Mouse (Mus musculus) liver, embryonic 11.5 days (tissue): ENCODE data around the gene Atrn. TPM values are rescaled to one million over a fixed set of nuclear protein-coding genes. Genes with fewer than 3 reads are reported as not detected.
"Not testable (repeated sequence)": the region's sequence is repeated elsewhere in the genome, so short reads cannot be mapped to it uniquely, and the experiment has no call there.

Source experiments
- ATAC-seq: fragments of 200-750 bp; cut with Nextera tagmentation; replicated peaks from 2 replicates; pipeline ENCODE4 v1.8.0; 2017; ENCODE audit warnings: moderate number of reproducible peaks, mild to moderate bottlenecking, moderate TSS enrichment, moderate library complexity; ENCODE audit not compliant: low FRiP score
- DNase-seq: peaks from one replicate; pipeline ENCODE4 v3.0.0-alpha.2; 2017; ENCODE audit warnings: low spot score
- H3K27ac ChIP-seq: fragments of 300-500 bp; sonication (generic); 2 replicates; pipeline ENCODE4 v1.5.1; 2014; ENCODE audit warnings: mild to moderate bottlenecking, low read depth, low read length, control low read depth
- H3K27me3 ChIP-seq: fragments of 300-500 bp; sonication (generic); replicated peaks from 2 replicates; pipeline ENCODE4 v1.6.1; 2014; ENCODE audit warnings: low read length, mixed read lengths; ENCODE audit not compliant: control insufficient read depth, insufficient read depth
- H3K36me3 ChIP-seq: fragments of 300-500 bp; sonication (generic); 2 replicates; pipeline ENCODE4 v1.6.1; 2014; ENCODE audit warnings: mild to moderate bottlenecking, low read length, moderate library complexity, mixed read lengths; ENCODE audit not compliant: control insufficient read depth, insufficient read depth
- H3K4me1 ChIP-seq: fragments of 300-500 bp; sonication (generic); replicated peaks from 2 replicates; pipeline ENCODE4 v1.6.1; 2014; ENCODE audit warnings: low read length, mixed read lengths; ENCODE audit not compliant: control insufficient read depth, insufficient read depth
- H3K4me2 ChIP-seq: fragments of 300-500 bp; sonication (generic); 2 replicates; pipeline ENCODE4 v1.6.1; 2014; ENCODE audit warnings: mild to moderate bottlenecking, control low read depth, moderate library complexity
- H3K4me3 ChIP-seq: fragments of 300-500 bp; sonication (generic); 2 replicates; pipeline ENCODE4 v1.5.1; 2014; ENCODE audit warnings: low read depth, low read length, control low read depth
- H3K9ac ChIP-seq: fragments of 300-500 bp; sonication (generic); 2 replicates; pipeline ENCODE4 v1.6.1; 2014; ENCODE audit warnings: low read depth, low read length, control low read depth
- H3K9me3 ChIP-seq: fragments of 300-500 bp; sonication (generic); 2 replicates; pipeline ENCODE4 v1.6.1; 2016; ENCODE audit warnings: low read length, inconsistent platforms, mixed read lengths; ENCODE audit not compliant: control insufficient read depth
- WGBS: fragments of 180-500 bp; shearing (Covaris S2); extraction: QIAGEN DNeasy Blood & Tissue Kit; methylation state at CpG from one replicate; pipeline ENCODE4 v1.1.7; 2014; 5-methylcytosine and 5-hydroxymethylcytosine counted together
- polyA plus RNA-seq: library from polyadenylated mRNA; unstranded; fragments of >200 nt; fragmentation: Nextera tagmentation; extraction: Ambion mirVana; gene quantifications from 2 replicates; pipeline ENCODE4 v1.2.1, GENCODE M21; 2014

Gene Atrn
- polyA plus RNA-seq, 1 experiment from 2014 or later = 7.0 TPM

- peaks cover 14% of the 10 kb centered on the region for H3K4me1 ChIP-seq
- H3K27ac ChIP-seq = peak overlapping the region; percentile 17; the same call in 1 of the 2 replicates
- WGBS = 56% methylated on average over 9 of the region's 9 CpGs
Measured at GRCm38 (mm10) chr2:131029065-131029935, 123.0 kb downstream of the Atrn start.

GRCm38 (mm10) chr2:131030561-131030960 is 124.3 kb downstream of the Atrn start:
- WGBS = 82% methylated on average over 2 of the region's 2 CpGs
- Histone ChIP-seq H3K27me3 (no peaks in the 10 kb centered on the region), H3K4me2 (no peak overlapping the region), H3K9me3 (0 out of 2 replicates have a peak, but pooled peaks cover 3% of the 10 kb centered on the region), H3K4me3 (no peak overlapping the region), H3K27ac (no peak overlapping the region), H3K4me1 (peaks cover 14% of the 10 kb centered on the region), H3K36me3 (no peaks in the 10 kb centered on the region), H3K9ac (no peak overlapping the region)
- DNase-seq = no peak
- ATAC-seq = no peak

More at GRCm38 (mm10) chr2:131029065-131029935, 123.0 kb downstream of the Atrn start:
- no peak overlapping the region for H3K4me3 ChIP-seq
- H3K36me3 ChIP-seq = no peaks in the 10 kb centered on the region
- no peak overlapping the region for H3K9ac ChIP-seq
- DNase-seq (no peak), ATAC-seq (no peak)
- H3K4me2 ChIP-seq = no peak overlapping the region
- H3K9me3 ChIP-seq = 0 out of 2 replicates have a peak, but pooled peaks cover 3% of the 10 kb centered on the region
- no peaks in the 10 kb centered on the region for H3K27me3 ChIP-seq

- no peaks in the 10 kb centered on the region for H3K36me3 ChIP-seq
- peaks cover 14% of the 10 kb centered on the region for H3K4me1 ChIP-seq
- no peak overlapping the region for H3K4me2 ChIP-seq
- no peak overlapping the region for H3K4me3 ChIP-seq
- no peak for ATAC-seq
- 0 out of 2 replicates have a peak, but pooled peaks cover 3% of the 10 kb centered on the region for H3K9me3 ChIP-seq
- no peak overlapping the region; the same call in 1 of the 2 replicates for H3K27ac ChIP-seq
- no peak overlapping the region for H3K9ac ChIP-seq
- 86% methylated on average over 1 of the region's 1 CpGs for WGBS
- no peak for DNase-seq
- 0 out of 2 replicates have a peak, but pooled peaks cover under 1% of the 10 kb centered on the region for H3K27me3 ChIP-seq
Measured at GRCm38 (mm10) chr2:131030998-131031397, 124.7 kb downstream of the Atrn start.

- not testable (repeated sequence) for H3K27me3 ChIP-seq, H3K9ac ChIP-seq, H3K27ac ChIP-seq, H3K36me3 ChIP-seq, DNase-seq, H3K4me2 ChIP-seq, H3K9me3 ChIP-seq, H3K4me3 ChIP-seq
- peaks cover 14% of the 10 kb centered on the region for H3K4me1 ChIP-seq
- WGBS = 18% methylated on average over 1 of the region's 1 CpGs
- peak; percentile 76 for ATAC-seq
Measured at GRCm38 (mm10) chr2:131031406-131031805, 125.1 kb downstream of the Atrn start.

GRCm38 (mm10) chr2:131036343-131036742 is 130.0 kb downstream of the Atrn start:
- DNase-seq (no peak), ATAC-seq (no peak)
- Histone ChIP-seq H3K4me1 (no peaks in the 10 kb centered on the region), H3K27me3 (peaks cover 46% of the 10 kb centered on the region), H3K9ac (no peak overlapping the region), H3K36me3 (no peaks in the 10 kb centered on the region), H3K27ac (no peak overlapping the region), H3K4me3 (no peak overlapping the region), H3K4me2 (no peak overlapping the region), H3K9me3 (0 out of 2 replicates have a peak, but pooled peaks cover 3% of the 10 kb centered on the region)
- 82% methylated on average over 2 of the region's 2 CpGs for WGBS

GRCm38 (mm10) chr2:131036757-131037156 is 130.5 kb downstream of the Atrn start:
- H3K4me1 ChIP-seq = no peaks in the 10 kb centered on the region
- DNase-seq = no peak
- no peak overlapping the region for H3K27ac ChIP-seq
- no peak for ATAC-seq
- H3K4me3 ChIP-seq = no peak overlapping the region
- peaks cover 51% of the 10 kb centered on the region for H3K27me3 ChIP-seq
- no peaks in the 10 kb centered on the region for H3K36me3 ChIP-seq
- 0 out of 2 replicates have a peak, but pooled peaks cover 3% of the 10 kb centered on the region for H3K9me3 ChIP-seq
- H3K9ac ChIP-seq = no peak overlapping the region
- H3K4me2 ChIP-seq = no peak overlapping the region

GRCm38 (mm10) chr2:131037226-131037990 is 131.1 kb downstream of the Atrn start:
- Histone ChIP-seq H3K36me3 (no peaks in the 10 kb centered on the region), H3K9ac (no peak overlapping the region)

GRCm38 (mm10) chr2:131038197-131038596 is 131.9 kb downstream of the Atrn start:
- WGBS = 92% methylated on average over 6 of the region's 6 CpGs
- H3K4me2 ChIP-seq = no peak overlapping the region
- peaks cover 65% of the 10 kb centered on the region for H3K27me3 ChIP-seq
- 0 out of 2 replicates have a peak, but pooled peaks cover 3% of the 10 kb centered on the region for H3K9me3 ChIP-seq
- H3K36me3 ChIP-seq = no peaks in the 10 kb centered on the region
- ATAC-seq (no peak), DNase-seq (no peak)
- H3K4me3 ChIP-seq = no peak overlapping the region
- H3K27ac ChIP-seq = no peak overlapping the region
- H3K9ac ChIP-seq = no peak overlapping the region
- no peaks in the 10 kb centered on the region for H3K4me1 ChIP-seq

More at GRCm38 (mm10) chr2:131037226-131037990, 131.1 kb downstream of the Atrn start:
- DNase-seq (no peak), ATAC-seq (no peak)
- H3K4me3 ChIP-seq = no peak overlapping the region
- H3K27ac ChIP-seq = no peak overlapping the region
- H3K4me1 ChIP-seq = no peaks in the 10 kb centered on the region
- H3K4me2 ChIP-seq = no peak overlapping the region
- H3K9me3 ChIP-seq = 0 out of 2 replicates have a peak, but pooled peaks cover 3% of the 10 kb centered on the region
- H3K27me3 ChIP-seq = peaks cover 57% of the 10 kb centered on the region
- WGBS = 56% methylated on average over 17 of the region's 17 CpGs
